Mouse (Mus musculus): ENCODE measurements around the gene Cacna1g.

GRCm38 (mm10) chr11:94385977-94386771 is 87.8 kb downstream of the Cacna1g start:
- TF ChIP-seq CTCF (IDR thresholded peaks at IDR 0.05; ENCODE audit: borderline replicate concordance, insufficient read depth, low read length) (no peak), POLR2A (IDR thresholded peaks at IDR 0.05; ENCODE audit: low read depth, low read length) (no peak)

All from embryonic fibroblast, embryonic 13.5 days (primary cell).